Comparison of ENCODE assay signal across 27 mouse cellular contexts in genomic region chr4:150155301-150155700, GRCm38 (mm10). TPM values are rescaled to one million over a fixed set of nuclear protein-coding genes. Genes with fewer than 3 reads are reported as not detected.
DNase-seq lines count a peak whose midpoint lies in the region; ATAC-seq and TF ChIP-seq lines count a peak whose summit lies in the region.
"Had no signal": no experiment of that assay in that cellular context is flagged by ENCODE, and none has a peak within 500 bp of the region (broad histone marks: within the 10 kb centered on the region; RNA-seq: fewer than 3 reads in every experiment).

No protein-coding gene starts in this region.

- H3K9me3 ChIP-seq in midbrain, embryonic 11.5 days (ENCODE audit: control insufficient read depth, low read length) = no peaks in the 10 kb centered on the region
- no peaks in the 10 kb centered on the region for H3K9me3 ChIP-seq in midbrain, embryonic 16.5 days (replicated peaks; ENCODE audit: control insufficient read depth, low read length, poor library complexity, severe bottlenecking)
- H3K9me3 ChIP-seq in intestine, postnatal 0 days (ENCODE audit: control insufficient read depth) = no peaks in the 10 kb centered on the region
- H3K9me3 ChIP-seq: embryonic facial prominence, embryonic 13.5 days; embryonic facial prominence, embryonic 15.5 days; forebrain, embryonic 10.5 days; forebrain, embryonic 12.5 days had no signal

- no peak for ATAC-seq in midbrain, embryonic 11.5 days (ENCODE audit: low FRiP score)
- ATAC-seq in midbrain, embryonic 16.5 days = no peak
- ATAC-seq in intestine, postnatal 0 days = no peak
- ATAC-seq: CD4-positive, CD25-positive, alpha-beta regulatory T cell, adult 4 months; forebrain, embryonic 14.5 days; forebrain, embryonic 16.5 days had no signal

- H3K9ac ChIP-seq in midbrain, embryonic 11.5 days (ENCODE audit: low read length) = no peak overlapping the region
- no peak overlapping the region for H3K9ac ChIP-seq in midbrain, embryonic 16.5 days (ENCODE audit: low read depth, low read length)
- H3K9ac ChIP-seq in intestine, postnatal 0 days (ENCODE audit: low read depth, low read length) = no peak overlapping the region
- H3K9ac ChIP-seq: embryonic facial prominence, embryonic 13.5 days; embryonic facial prominence, embryonic 15.5 days; forebrain, embryonic 12.5 days had no signal

- no peaks in the 10 kb centered on the region for H3K36me3 ChIP-seq in midbrain, embryonic 11.5 days (ENCODE audit: control insufficient read depth, insufficient read depth, low read length)
- no peaks in the 10 kb centered on the region for H3K36me3 ChIP-seq in midbrain, embryonic 16.5 days (ENCODE audit: control insufficient read depth, insufficient read depth, low read length)
- no peaks in the 10 kb centered on the region for H3K36me3 ChIP-seq in intestine, postnatal 0 days (ENCODE audit: control insufficient read depth, insufficient read depth)
- H3K36me3 ChIP-seq: embryonic facial prominence, embryonic 13.5 days; embryonic facial prominence, embryonic 15.5 days; forebrain, embryonic 10.5 days; forebrain, embryonic 12.5 days had no signal

- TF ChIP-seq CTCF in intestine, postnatal 0 days (IDR thresholded peaks at IDR 0.05; ENCODE audit: low read depth) = no peak

- 84% methylated on average over 4 of the region's 4 CpGs for WGBS in midbrain, embryonic 11.5 days
- WGBS in midbrain, embryonic 16.5 days = 88% methylated on average over 4 of the region's 4 CpGs
- 85% methylated on average over 4 of the region's 4 CpGs for WGBS in intestine, postnatal 0 days

- no peak overlapping the region for H3K27ac ChIP-seq in midbrain, embryonic 11.5 days (ENCODE audit: low read depth, low read length)
- H3K27ac ChIP-seq in midbrain, embryonic 16.5 days (ENCODE audit: low read length) = no peak overlapping the region
- no peak overlapping the region for H3K27ac ChIP-seq in intestine, postnatal 0 days (ENCODE audit: low read depth, low read length)
- H3K27ac ChIP-seq: embryonic facial prominence, embryonic 13.5 days; embryonic facial prominence, embryonic 15.5 days; forebrain, embryonic 10.5 days; forebrain, embryonic 12.5 days had no signal

- peak; percentile 47 for DNase-seq in midbrain, embryonic 11.5 days (ENCODE audit: low spot score, missing footprints)
- peak; percentile 82 for DNase-seq in ZHBTc4 (ENCODE audit: low read depth, low spot score)
- no peak for DNase-seq in c-Kit-positive CD71-positive TER-119-positive erythroid progenitor cells, embryonic 14.5 days (ENCODE audit: low spot score)
- DNase-seq: adrenal gland, adult 2 months; adrenal gland, postnatal 10 days; adrenal gland, postnatal 25 days; B cell, adult 2 months; cerebellum, adult 11-12 months; cerebellum, adult 2 months; cerebellum, adult 9-10 months; cerebellum, postnatal 10 days; cerebellum, postnatal 36 days; embryo, embryonic 11 days had no signal

- H3K27me3 ChIP-seq in midbrain, embryonic 11.5 days (ENCODE audit: control insufficient read depth, insufficient read depth, low read length) = no peaks in the 10 kb centered on the region
- no peaks in the 10 kb centered on the region for H3K27me3 ChIP-seq in midbrain, embryonic 16.5 days (ENCODE audit: control insufficient read depth, insufficient read depth, low read depth, low read length)
- H3K27me3 ChIP-seq in intestine, postnatal 0 days (replicated peaks; ENCODE audit: control insufficient read depth, insufficient read depth, low read length) = no peaks in the 10 kb centered on the region
- H3K27me3 ChIP-seq: CH12.LX; embryonic facial prominence, embryonic 13.5 days; embryonic facial prominence, embryonic 15.5 days had no signal

- no peaks in the 10 kb centered on the region for H3K4me1 ChIP-seq in midbrain, embryonic 11.5 days (ENCODE audit: control insufficient read depth, insufficient read depth, low read length)
- H3K4me1 ChIP-seq in midbrain, embryonic 16.5 days (ENCODE audit: control insufficient read depth, insufficient read depth, low read length) = no peaks in the 10 kb centered on the region
- 0 out of 2 replicates have a peak, but pooled peaks cover 4% of the 10 kb centered on the region for H3K4me1 ChIP-seq in intestine, postnatal 0 days (replicated peaks; ENCODE audit: control insufficient read depth, insufficient read depth, low read length)
- H3K4me1 ChIP-seq: embryonic facial prominence, embryonic 13.5 days; embryonic facial prominence, embryonic 15.5 days; forebrain, embryonic 12.5 days had no signal

- no peak overlapping the region for H3K4me3 ChIP-seq in midbrain, embryonic 11.5 days (ENCODE audit: low read depth, low read length)
- H3K4me3 ChIP-seq in midbrain, embryonic 16.5 days (ENCODE audit: low read depth, low read length) = no peak overlapping the region
- no peak overlapping the region for H3K4me3 ChIP-seq in intestine, postnatal 0 days (ENCODE audit: low read depth, low read length)
- H3K4me3 ChIP-seq: embryonic facial prominence, embryonic 13.5 days; embryonic facial prominence, embryonic 15.5 days; erythroblast, embryonic 14.5 days; forebrain, embryonic 10.5 days; forebrain, embryonic 12.5 days had no signal

- H3K4me2 ChIP-seq in midbrain, embryonic 11.5 days = no peak overlapping the region
- no peak overlapping the region for H3K4me2 ChIP-seq in midbrain, embryonic 16.5 days (ENCODE audit: low read length)
- H3K4me2 ChIP-seq in intestine, postnatal 0 days (replicated peaks; ENCODE audit: low read depth) = no peak overlapping the region
- H3K4me2 ChIP-seq: embryonic facial prominence, embryonic 13.5 days; embryonic facial prominence, embryonic 15.5 days; forebrain, embryonic 12.5 days had no signal

RNA-seq across cellular contexts. Expression of gene Slc2a7, which starts 6.5 kb away (rescaled TPM):
- polyA plus RNA-seq in midbrain, embryonic 11.5 days (2014; fragmentation: Nextera tagmentation; extraction: Ambion mirVana) = not detected in 2 replicates
- not detected in 2 replicates for polyA plus RNA-seq in midbrain, embryonic 16.5 days (2015; fragmentation: Nextera tagmentation; extraction: Ambion mirVana)
- polyA plus RNA-seq in intestine, postnatal 0 days (2015; fragmentation: Nextera tagmentation; extraction: Ambion mirVana) = 7.0 and 8.2 TPM in 2 replicates
- polyA plus RNA-seq: adrenal gland, adult 2 months; brain, embryonic 14.5 days; CD4-positive, CD25-positive, alpha-beta regulatory T cell, adult 4 months; cerebellum, adult 2 months; embryonic facial prominence, embryonic 11.5 days; embryonic facial prominence, embryonic 13.5 days; embryonic facial prominence, embryonic 15.5 days; erythroblast, embryonic 14.5 days; forebrain, embryonic 10.5 days; forebrain, embryonic 12.5 days; forebrain, embryonic 14.5 days; forebrain, embryonic 16.5 days; frontal cortex, adult 2 months had no signal

RNA-seq across cellular contexts. Expression of gene Slc2a5, which starts 36.2 kb away (rescaled TPM):
- polyA plus RNA-seq in midbrain, embryonic 11.5 days (2014; fragmentation: Nextera tagmentation; extraction: Ambion mirVana) = 1.1 and 1.6 TPM in 2 replicates
- polyA plus RNA-seq in midbrain, embryonic 16.5 days (2015; fragmentation: Nextera tagmentation; extraction: Ambion mirVana) = 2.1 and 2.9 TPM in 2 replicates
- polyA plus RNA-seq in intestine, postnatal 0 days (2015; fragmentation: Nextera tagmentation; extraction: Ambion mirVana) = 23.8 and 26.9 TPM in 2 replicates
- polyA plus RNA-seq: CD4-positive, CD25-positive, alpha-beta regulatory T cell, adult 4 months; erythroblast, embryonic 14.5 days had no signal

RNA-seq across cellular contexts. Expression of gene Car6, which starts 45.8 kb away (rescaled TPM):
- polyA plus RNA-seq in midbrain, embryonic 11.5 days (2014; fragmentation: Nextera tagmentation; extraction: Ambion mirVana) = 0.25 TPM in 1 of 2 replicates, not detected in the other
- polyA plus RNA-seq in midbrain, embryonic 16.5 days (2015; fragmentation: Nextera tagmentation; extraction: Ambion mirVana) = not detected in 2 replicates
- polyA plus RNA-seq in intestine, postnatal 0 days (2015; fragmentation: Nextera tagmentation; extraction: Ambion mirVana) = not detected in 2 replicates
- polyA plus RNA-seq: adrenal gland, adult 2 months; brain, embryonic 14.5 days; CD4-positive, CD25-positive, alpha-beta regulatory T cell, adult 4 months; cerebellum, adult 2 months; embryonic facial prominence, embryonic 13.5 days; erythroblast, embryonic 14.5 days; forebrain, embryonic 10.5 days; forebrain, embryonic 12.5 days; forebrain, embryonic 14.5 days; forebrain, embryonic 16.5 days; frontal cortex, adult 2 months had no signal
